Mouse (Mus musculus) lung, embryonic 14.5 days (tissue): ENCODE data around the gene Rab3d. TPM values are rescaled to one million over a fixed set of nuclear protein-coding genes. Genes with fewer than 3 reads are reported as not detected.

Experiments used
- ATAC-seq: fragments of 200-750 bp; cut with Nextera tagmentation; 2 replicates; pipeline ENCODE4 v1.8.0; 2017; ENCODE audit warnings: mild to moderate bottlenecking, moderate TSS enrichment, moderate library complexity; ENCODE audit not compliant: insufficient read depth
- DNase-seq: peaks from one replicate; pipeline ENCODE4 v3.0.0-alpha.2; 2015
- H3K27ac ChIP-seq: fragments of 300-500 bp; sonication (generic); 2 replicates; pipeline ENCODE4 v1.5.1; 2014; ENCODE audit warnings: low read depth, mild to moderate bottlenecking, moderate library complexity
- H3K27me3 ChIP-seq: fragments of 300-500 bp; sonication (generic); 2 replicates; pipeline ENCODE4 v1.6.1; 2014; ENCODE audit warnings: low read length, control low read depth; ENCODE audit not compliant: insufficient read depth
- H3K36me3 ChIP-seq: fragments of 300-500 bp; sonication (generic); 2 replicates; pipeline ENCODE4 v1.6.1; 2014; ENCODE audit warnings: control low read depth; ENCODE audit not compliant: insufficient read depth
- H3K4me1 ChIP-seq: fragments of 300-500 bp; sonication (generic); 2 replicates; pipeline ENCODE4 v1.6.1; 2014; ENCODE audit warnings: antibody characterized with exemption, control low read depth; ENCODE audit not compliant: insufficient read depth
- H3K4me2 ChIP-seq: fragments of 300-500 bp; sonication (generic); 2 replicates; pipeline ENCODE4 v1.6.1; 2014; ENCODE audit warnings: mild to moderate bottlenecking
- H3K4me3 ChIP-seq: fragments of 300-500 bp; sonication (generic); 2 replicates; pipeline ENCODE4 v1.5.1; 2014; ENCODE audit warnings: low read depth, low read length
- H3K9ac ChIP-seq: fragments of 300-500 bp; sonication (generic); 2 replicates; pipeline ENCODE4 v1.6.1; 2014
- H3K9me3 ChIP-seq: fragments of 300-500 bp; sonication (generic); 2 replicates; pipeline ENCODE4 v1.6.1; 2016; ENCODE audit warnings: low read depth, low read length, control low read depth
- CTCF ChIP-seq: IDR thresholded peaks from 2 replicates; pipeline ENCODE4 v1.5.1; 2016; ENCODE audit warnings: antibody characterized with exemption, low read depth
- WGBS: fragments of 180-500 bp; shearing (Covaris S2); extraction: QIAGEN DNeasy Blood & Tissue Kit; methylation state at CpG from one replicate; pipeline ENCODE4 v1.1.7; 2014; 5-methylcytosine and 5-hydroxymethylcytosine counted together
- polyA plus RNA-seq: library from polyadenylated mRNA; unstranded; fragments of >200 nt; fragmentation: Nextera tagmentation; extraction: Ambion mirVana; gene quantifications from 2 replicates; pipeline ENCODE4 v1.2.1, GENCODE M21; 2014

The Rab3d gene
- polyA plus RNA-seq, 1 experiment from 2014 or later = 8.8 TPM

DNA sequence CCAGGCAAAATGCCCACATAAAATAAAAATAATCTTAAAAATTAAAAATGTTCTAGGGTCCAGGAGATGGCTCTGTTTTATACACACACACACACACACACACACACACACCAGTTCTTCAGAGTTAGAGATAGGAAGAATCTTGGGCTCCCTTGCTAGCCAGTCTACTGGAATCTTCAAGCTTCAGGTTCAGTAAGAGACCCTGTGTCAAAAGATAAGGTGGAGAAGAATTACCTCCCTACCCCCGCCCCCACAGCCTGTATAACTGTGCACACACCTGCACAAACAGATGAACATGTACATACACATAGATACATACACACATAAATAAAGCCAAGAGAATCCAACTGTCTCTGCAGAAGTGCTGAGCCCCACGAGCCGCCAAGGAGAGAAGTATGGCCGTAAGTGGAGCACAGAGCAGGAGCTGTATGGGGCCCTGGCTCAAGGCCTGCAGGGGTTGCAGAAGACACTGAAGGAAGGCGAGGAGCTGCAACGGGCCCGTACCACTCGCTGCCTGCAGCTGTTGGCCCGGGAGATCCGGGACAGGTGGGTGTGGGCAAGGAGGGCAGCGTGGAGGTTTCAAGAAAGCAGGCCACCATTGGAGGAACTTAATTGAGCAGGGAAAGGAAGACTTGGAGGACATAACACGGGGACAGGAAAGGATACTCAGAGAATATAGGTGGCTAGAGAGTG is 14.6 kb upstream of the Rab3d start:
- DNase-seq (no peak), ATAC-seq (no peak)
- Histone ChIP-seq H3K9ac (no peak overlapping the region), H3K27ac (no peak overlapping the region), H3K9me3 (no peaks in the 10 kb centered on the region), H3K27me3 (no peaks in the 10 kb centered on the region), H3K4me1 (peaks cover under 1% of the 10 kb centered on the region; the same call in 1 of the 2 replicates), H3K4me2 (no peak overlapping the region), H3K4me3 (no peak overlapping the region), H3K36me3 (no peaks in the 10 kb centered on the region)
- WGBS = 56% methylated on average over 12 of the region's 12 CpGs
- no peak for TF ChIP-seq CTCF

DNA sequence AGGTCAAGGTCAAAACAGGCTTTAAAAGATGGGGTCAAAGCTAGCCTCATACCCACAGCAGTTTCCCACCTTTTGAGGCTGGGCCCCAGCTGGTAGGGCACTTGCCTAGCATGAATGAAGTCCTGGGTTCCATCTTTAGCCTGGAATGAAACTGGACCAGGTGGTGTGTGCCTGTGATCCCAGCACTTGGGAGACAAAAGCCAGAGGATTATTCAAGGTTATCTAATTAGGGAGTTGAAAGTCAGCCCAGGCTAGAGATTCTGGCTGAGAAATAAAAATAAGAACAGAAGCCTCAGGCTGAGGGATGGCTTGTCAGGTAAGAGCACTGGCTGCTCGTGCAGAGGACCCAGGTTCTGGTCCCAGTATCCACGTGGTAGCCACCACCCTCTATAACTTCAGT is 14.0 kb upstream of the Rab3d start:
- no peak overlapping the region for H3K4me3 ChIP-seq
- H3K36me3 ChIP-seq = no peaks in the 10 kb centered on the region
- no peaks in the 10 kb centered on the region for H3K4me1 ChIP-seq
- no peaks in the 10 kb centered on the region for H3K27me3 ChIP-seq
- H3K9ac ChIP-seq = no peak overlapping the region
- no peak overlapping the region for H3K4me2 ChIP-seq
- no peak for ATAC-seq
- no peak for DNase-seq
- H3K9me3 ChIP-seq = no peaks in the 10 kb centered on the region
- no peak overlapping the region for H3K27ac ChIP-seq
- no peak for TF ChIP-seq CTCF
- WGBS = 52% methylated on average over 2 of the region's 2 CpGs

DNA sequence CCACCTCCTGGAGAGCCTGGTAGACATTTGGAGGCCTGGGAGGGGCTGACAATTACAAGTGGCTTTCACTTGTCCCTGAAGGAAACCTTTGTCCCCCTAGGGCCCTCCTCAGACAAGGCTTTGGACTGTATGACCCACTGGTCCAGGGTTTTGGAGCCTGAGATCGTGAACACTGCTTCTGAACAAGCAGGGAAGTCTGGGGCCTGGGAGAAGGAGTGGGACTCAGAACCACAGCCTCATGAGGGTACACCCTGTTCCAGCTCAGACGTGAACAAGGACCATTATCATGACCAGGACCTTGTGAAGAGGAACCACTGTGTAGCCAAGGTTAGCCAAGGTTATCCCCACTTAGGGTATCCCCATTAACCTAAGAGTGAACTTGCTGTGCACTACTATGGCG is 11.2 kb upstream of the Rab3d start:
- TF ChIP-seq CTCF = no peak
- no peaks in the 10 kb centered on the region for H3K27me3 ChIP-seq
- H3K4me1 ChIP-seq = peaks cover 8% of the 10 kb centered on the region; the same call in 1 of the 2 replicates
- H3K27ac ChIP-seq = no peak overlapping the region
- ATAC-seq (no peak), DNase-seq (no peak)
- no peak overlapping the region for H3K4me3 ChIP-seq
- no peaks in the 10 kb centered on the region for H3K9me3 ChIP-seq
- H3K4me2 ChIP-seq = no peak overlapping the region
- WGBS = 73% methylated on average over 3 of the region's 3 CpGs
- H3K9ac ChIP-seq = no peak overlapping the region
- no peaks in the 10 kb centered on the region for H3K36me3 ChIP-seq

DNA sequence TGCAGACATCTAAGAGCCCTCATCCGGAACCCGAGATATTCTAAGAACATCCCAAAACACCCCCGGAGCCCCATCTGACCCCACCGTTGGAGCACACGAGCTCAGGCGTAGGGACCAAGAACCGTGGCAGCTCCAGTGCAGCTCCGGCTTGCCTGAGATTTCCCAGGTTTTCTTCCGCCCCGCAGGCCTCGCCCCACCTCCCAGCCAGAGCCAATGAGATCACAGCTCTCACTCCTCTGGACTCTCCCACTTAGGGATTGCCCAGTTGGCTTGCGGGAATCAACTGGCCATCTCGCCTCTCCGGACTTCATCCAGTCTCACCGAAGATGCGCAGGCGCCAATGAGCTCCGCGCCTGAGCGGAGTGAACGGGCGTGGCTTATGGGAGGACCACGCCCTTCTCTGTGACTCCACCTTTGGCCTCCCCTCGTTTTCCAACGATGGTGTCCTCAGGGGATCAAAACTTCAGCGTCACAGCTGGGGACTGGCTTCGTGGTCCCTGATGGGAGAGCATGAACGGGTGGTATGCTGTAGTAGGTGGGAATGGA is 9.3 kb upstream of the Rab3d start, which contains the start of the genes Ccdc159 and Tmem205:
Gene Ccdc159, plus strand, starts transcription at position 264 of the 546 bp plus-strand sequence.
Gene Tmem205, minus strand, starts transcription at position 349 of the 546 bp plus-strand sequence.
- peak within 1 kb of the TSS; percentile 58 for H3K9ac ChIP-seq

DNA sequence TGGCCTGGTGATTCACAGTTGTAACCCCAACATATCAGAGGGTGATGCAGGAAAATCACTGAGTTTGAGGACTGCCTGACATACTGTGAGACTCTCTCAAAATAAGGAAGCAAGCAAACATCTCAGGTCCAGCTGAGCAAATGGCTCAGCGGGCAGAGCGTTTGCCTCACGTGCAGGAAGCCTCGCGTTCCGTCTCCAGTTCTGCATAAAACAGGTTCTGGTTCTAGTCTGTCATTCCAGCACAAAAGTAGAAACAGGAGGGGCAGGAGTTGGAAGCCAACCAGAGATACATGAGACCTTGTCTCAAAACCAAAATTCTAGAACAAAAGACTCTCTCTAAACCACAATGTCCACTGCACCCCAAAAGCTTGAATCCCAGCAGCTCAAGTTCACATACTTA is 8.8 kb upstream of the Rab3d start:
- H3K27me3 ChIP-seq = no peaks in the 10 kb centered on the region
- H3K4me1 ChIP-seq = peaks cover 10% of the 10 kb centered on the region; the same call in 1 of the 2 replicates
- ATAC-seq (no peak), DNase-seq (peak; percentile 45)
- no peaks in the 10 kb centered on the region for H3K9me3 ChIP-seq
- TF ChIP-seq CTCF = no peak
- H3K27ac ChIP-seq = peak overlapping the region; percentile 3; the same call in 1 of the 2 replicates
- H3K9ac ChIP-seq = peak overlapping the region; percentile 58
- H3K36me3 ChIP-seq = no peaks in the 10 kb centered on the region
- peak overlapping the region; percentile 44 for H3K4me3 ChIP-seq
- peak overlapping the region; percentile 66 for H3K4me2 ChIP-seq
- WGBS = 3% methylated on average over 6 of the region's 6 CpGs

More for the DNA sequence above, 9.3 kb upstream of the Rab3d start, which contains the start of the genes Ccdc159 and Tmem205:
- TF ChIP-seq CTCF = no peak
- ATAC-seq = peak; percentile 97
- H3K9me3 ChIP-seq = no peaks in the 10 kb centered on the region
- H3K4me3 ChIP-seq = peak within 1 kb of the TSS; percentile 44
- H3K4me2 ChIP-seq = peak within 1 kb of the TSS; percentile 66
- H3K4me1 ChIP-seq = peaks cover 10% of the 10 kb centered on the region; the same call in 1 of the 2 replicates
- no peaks in the 10 kb centered on the region for H3K27me3 ChIP-seq
- under 1% methylated on average over 28 of the region's 28 CpGs for WGBS
- peak; percentile 98 for DNase-seq
- peak within 1 kb of the TSS; percentile 55; the same call in 1 of the 2 replicates for H3K27ac ChIP-seq
- no peaks in the 10 kb centered on the region for H3K36me3 ChIP-seq

DNA sequence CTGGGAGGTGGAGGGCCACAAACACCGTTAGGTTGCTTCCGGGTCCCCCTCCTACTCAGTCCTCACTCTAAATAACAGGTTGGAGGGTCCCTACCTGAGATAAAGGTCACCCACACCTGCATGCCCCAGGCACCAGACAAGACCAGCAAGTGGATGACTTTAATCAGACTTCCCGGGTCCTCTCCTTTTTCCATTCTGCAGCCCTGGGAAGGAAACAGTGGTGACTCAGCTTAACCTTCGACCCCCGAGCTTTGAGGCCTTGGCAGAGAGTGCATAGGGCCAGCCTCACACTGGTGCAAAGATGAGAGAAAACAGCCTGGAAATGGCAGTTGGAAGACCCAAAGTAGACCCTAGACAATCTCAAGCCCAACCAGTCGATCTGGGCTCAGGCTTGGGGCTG is 8.2 kb upstream of the Rab3d start:
- ATAC-seq (no peak), DNase-seq (peak; percentile 4)
- no peak for TF ChIP-seq CTCF
- Histone ChIP-seq H3K9me3 (no peaks in the 10 kb centered on the region), H3K27me3 (no peaks in the 10 kb centered on the region), H3K4me1 (peaks cover 10% of the 10 kb centered on the region; the same call in 1 of the 2 replicates), H3K9ac (no peak overlapping the region; the same call in 1 of the 2 replicates), H3K36me3 (no peaks in the 10 kb centered on the region), H3K27ac (no peak overlapping the region), H3K4me2 (peak overlapping the region; percentile 66), H3K4me3 (peak overlapping the region; percentile 44; the same call in 1 of the 2 replicates)
- 70% methylated on average over 6 of the region's 6 CpGs for WGBS

DNA sequence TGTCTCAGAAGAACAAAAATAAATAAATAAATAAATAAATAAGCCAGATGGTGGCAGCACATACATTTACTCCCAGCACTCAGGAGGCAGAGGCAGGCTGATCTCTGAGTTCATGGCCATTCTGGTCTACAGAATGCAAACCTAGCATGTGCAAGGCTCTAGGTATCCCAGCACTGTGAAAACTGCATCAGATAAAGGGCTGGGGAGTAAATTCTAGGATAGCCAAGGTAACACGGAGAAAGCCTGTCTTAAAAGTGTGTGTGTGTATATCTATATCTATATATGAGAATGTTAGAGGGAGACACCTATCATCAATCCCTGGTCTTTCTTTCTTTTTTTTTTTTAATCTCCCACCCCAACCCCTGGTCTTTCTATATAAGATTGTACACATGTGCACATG is 7.5 kb upstream of the Rab3d start:
- Histone ChIP-seq H3K4me3 (no peak overlapping the region), H3K4me2 (no peak overlapping the region), H3K36me3 (no peaks in the 10 kb centered on the region), H3K9me3 (no peaks in the 10 kb centered on the region), H3K4me1 (peaks cover 10% of the 10 kb centered on the region; the same call in 1 of the 2 replicates), H3K27ac (no peak overlapping the region), H3K9ac (no peak overlapping the region), H3K27me3 (no peaks in the 10 kb centered on the region)
- WGBS = 93% methylated on average over 1 of the region's 1 CpGs
- no peak for ATAC-seq
- no peak for DNase-seq
- TF ChIP-seq CTCF = no peak
